In genomic region chr6:37212930-37213329, GRCm38 (mm10) we compare ENCODE assay signal across 9 mouse cellular contexts.
DNase-seq lines count a peak whose midpoint lies in the region; ATAC-seq and TF ChIP-seq lines count a peak whose summit lies in the region.
"Had no signal": no experiment of that assay in that cellular context is flagged by ENCODE, and none has a peak within 500 bp of the region (broad histone marks: within the 10 kb centered on the region; RNA-seq: fewer than 3 reads in every experiment).

No protein-coding gene starts in this region.

- no peak overlapping the region for H3K4me3 ChIP-seq in hindbrain, embryonic 10.5 days
- no peak overlapping the region for H3K4me3 ChIP-seq in hindbrain, postnatal 0 days (ENCODE audit: low read length)
- H3K4me3 ChIP-seq in heart, embryonic 13.5 days, result no peak overlapping the region
- no peak overlapping the region for H3K4me3 ChIP-seq in olfactory bulb, adult 2 months (ENCODE audit: insufficient read depth, low read depth, low read length)
- H3K4me3 ChIP-seq in forebrain, embryonic 13.5 days, result no peak overlapping the region
- H3K4me3 ChIP-seq: heart, adult 2 months had no signal

- TF ChIP-seq POLR2A in olfactory bulb, adult 2 months (IDR thresholded peaks at IDR 0.05; ENCODE audit: insufficient read depth, low read depth, low read length), result no peak

- H3K4me2 ChIP-seq in hindbrain, postnatal 0 days (ENCODE audit: low read depth, low read length), result no peak overlapping the region
- no peak overlapping the region for H3K4me2 ChIP-seq in heart, embryonic 13.5 days
- no peak overlapping the region for H3K4me2 ChIP-seq in forebrain, embryonic 13.5 days

- WGBS in hindbrain, embryonic 10.5 days, result 57% methylated on average over 4 of the region's 4 CpGs
- WGBS in hindbrain, postnatal 0 days, result 77% methylated on average over 4 of the region's 4 CpGs
- 51% methylated on average over 4 of the region's 4 CpGs for WGBS in heart, embryonic 13.5 days
- WGBS in olfactory bulb, adult 2 months, result 68% methylated on average over 4 of the region's 4 CpGs
- 77% methylated on average over 4 of the region's 4 CpGs for WGBS in forebrain, embryonic 13.5 days

- DNase-seq in hindbrain, embryonic 10.5 days (ENCODE audit: low spot score), result peak; percentile 33
- no peak for DNase-seq in hindbrain, postnatal 0 days (ENCODE audit: low spot score)
- DNase-seq in spleen, adult 18-20 months, result peak; percentile 27 to 30
- DNase-seq in spleen, postnatal 14 days (ENCODE audit: low spot score in 2 of 2), result no peak
- no peak for DNase-seq in frontal cortex, postnatal 14 days (ENCODE audit: low spot score in 2 of 2)

- no peak for TF ChIP-seq CTCF in hindbrain, postnatal 0 days (IDR thresholded peaks at IDR 0.05; ENCODE audit: low read depth)
- TF ChIP-seq CTCF in olfactory bulb, adult 2 months (IDR thresholded peaks at IDR 0.05; ENCODE audit: insufficient read depth, low read depth, low read length), result no peak

- no peaks in the 10 kb centered on the region for H3K9me3 ChIP-seq in hindbrain, embryonic 10.5 days
- H3K9me3 ChIP-seq in hindbrain, postnatal 0 days (ENCODE audit: low read length), result no peaks in the 10 kb centered on the region
- no peaks in the 10 kb centered on the region for H3K9me3 ChIP-seq in heart, embryonic 13.5 days
- no peaks in the 10 kb centered on the region for H3K9me3 ChIP-seq in forebrain, embryonic 13.5 days (replicated peaks)

- ATAC-seq in hindbrain, postnatal 0 days, result no peak
- no peak for ATAC-seq in heart, embryonic 13.5 days (ENCODE audit: extremely low read depth, insufficient number of reproducible peaks, low FRiP score, low TSS enrichment)
- ATAC-seq in forebrain, embryonic 13.5 days, result no peak

- no peak overlapping the region for H3K9ac ChIP-seq in hindbrain, postnatal 0 days (replicated peaks; ENCODE audit: low read length)
- H3K9ac ChIP-seq in heart, embryonic 13.5 days, result peak overlapping the region; percentile 24; the same call in 1 of the 2 replicates
- no peak overlapping the region for H3K9ac ChIP-seq in forebrain, embryonic 13.5 days

- H3K27ac ChIP-seq in hindbrain, embryonic 10.5 days, result peak overlapping the region; percentile 41; the same call in 1 of the 2 replicates
- no peak overlapping the region for H3K27ac ChIP-seq in hindbrain, postnatal 0 days
- H3K27ac ChIP-seq in heart, embryonic 13.5 days (replicated peaks), result peak overlapping the region; percentile 61
- H3K27ac ChIP-seq in olfactory bulb, adult 2 months (ENCODE audit: insufficient read depth, low read depth, low read length), result peak overlapping the region; percentile 86
- no peak overlapping the region for H3K27ac ChIP-seq in forebrain, embryonic 13.5 days
- H3K27ac ChIP-seq: heart, adult 2 months had no signal

- peaks cover 38% of the 10 kb centered on the region for H3K4me1 ChIP-seq in hindbrain, embryonic 10.5 days (replicated peaks)
- H3K4me1 ChIP-seq in hindbrain, postnatal 0 days (ENCODE audit: insufficient read depth, low read length), result peaks cover 24% of the 10 kb centered on the region
- peaks cover 77% of the 10 kb centered on the region for H3K4me1 ChIP-seq in heart, embryonic 13.5 days
- peaks cover 57% of the 10 kb centered on the region for H3K4me1 ChIP-seq in olfactory bulb, adult 2 months (ENCODE audit: control insufficient read depth, insufficient read depth, low read length)
- peaks cover 52% of the 10 kb centered on the region for H3K4me1 ChIP-seq in forebrain, embryonic 13.5 days

- H3K36me3 ChIP-seq in hindbrain, embryonic 10.5 days, result no peaks in the 10 kb centered on the region
- H3K36me3 ChIP-seq in hindbrain, postnatal 0 days (ENCODE audit: insufficient read depth, low read length), result no peaks in the 10 kb centered on the region
- H3K36me3 ChIP-seq in heart, embryonic 13.5 days, result no peaks in the 10 kb centered on the region
- H3K36me3 ChIP-seq in forebrain, embryonic 13.5 days (ENCODE audit: poor library complexity, severe bottlenecking), result no peaks in the 10 kb centered on the region

- H3K27me3 ChIP-seq in hindbrain, embryonic 10.5 days (ENCODE audit: insufficient read depth, poor library complexity, severe bottlenecking), result no peaks in the 10 kb centered on the region
- H3K27me3 ChIP-seq in hindbrain, postnatal 0 days (ENCODE audit: insufficient read depth, low read length), result no peaks in the 10 kb centered on the region
- no peaks in the 10 kb centered on the region for H3K27me3 ChIP-seq in heart, embryonic 13.5 days (replicated peaks)
- H3K27me3 ChIP-seq in forebrain, embryonic 13.5 days, result no peaks in the 10 kb centered on the region

Comparison
In these comparisons a context has a peak if more than half of its experiments do, and no peak if none do; other contexts are left out.
1. DNase-seq: peak in hindbrain, embryonic 10.5 days (single experiment) and spleen, adult 18-20 months (2 of 2); none in hindbrain, postnatal 0 days (single experiment), spleen, postnatal 14 days (0 of 2) and frontal cortex, postnatal 14 days (0 of 2).
2. H3K27ac ChIP-seq: peak in hindbrain, embryonic 10.5 days (single experiment), heart, embryonic 13.5 days (single experiment) and olfactory bulb, adult 2 months (single experiment); none in hindbrain, postnatal 0 days (single experiment) and forebrain, embryonic 13.5 days (single experiment).